Mouse (Mus musculus): ENCODE measurements at regions not wholly inside any gene's neighbourhood (a gene's known extent, or its start where the extent isn't known, plus 50 kb on each side); places are given as distances from the start of the nearest gene placed in this dataset.

- H3K4me1 ChIP-seq, result no peaks in the 10 kb centered on the region
- H3K9me3 ChIP-seq, result no peaks in the 10 kb centered on the region
- no peak overlapping the region for H3K4me3 ChIP-seq (replicated peaks)
- H3K27me3 ChIP-seq (replicated peaks), result peaks cover 2% of the 10 kb centered on the region
- TF ChIP-seq GATA1 (IDR thresholded peaks at IDR 0.05; ENCODE audit: borderline replicate concordance, low read length) (no peak), FLI1 (IDR thresholded peaks at IDR 0.05; ENCODE audit: low read length) (no peak)
- H3K36me3 ChIP-seq (replicated peaks; ENCODE audit: low read length), result no peaks in the 10 kb centered on the region
These were observed 319.1 kb downstream of the Bcl11a start for GRCm38 (mm10) chr11:24396911-24397310.

GRCm38 (mm10) chr11:24397710-24398109 is 319.9 kb downstream of the Bcl11a start:
- Histone ChIP-seq H3K4me1 (no peaks in the 10 kb centered on the region), H3K27me3 (replicated peaks) (peaks cover 2% of the 10 kb centered on the region), H3K4me3 (replicated peaks) (no peak overlapping the region), H3K9me3 (no peaks in the 10 kb centered on the region), H3K36me3 (replicated peaks; ENCODE audit: low read length) (no peaks in the 10 kb centered on the region)
- no peak for TF ChIP-seq GATA1 (IDR thresholded peaks at IDR 0.05; ENCODE audit: borderline replicate concordance, low read length)
- TF ChIP-seq FLI1 (IDR thresholded peaks at IDR 0.05; ENCODE audit: low read length), result no peak

- peaks cover 2% of the 10 kb centered on the region for H3K27me3 ChIP-seq (replicated peaks)
- H3K9me3 ChIP-seq, result no peaks in the 10 kb centered on the region
- H3K4me3 ChIP-seq (replicated peaks), result no peak overlapping the region
- no peaks in the 10 kb centered on the region for H3K36me3 ChIP-seq (replicated peaks; ENCODE audit: low read length)
- no peaks in the 10 kb centered on the region for H3K4me1 ChIP-seq
- TF ChIP-seq GATA1 (IDR thresholded peaks at IDR 0.05; ENCODE audit: borderline replicate concordance, low read length) (no peak), FLI1 (IDR thresholded peaks at IDR 0.05; ENCODE audit: low read length) (no peak)
These were observed 323.3 kb downstream of the Bcl11a start for GRCm38 (mm10) chr11:24401151-24401550.

GRCm38 (mm10) chr11:24402127-24402526 is 324.3 kb downstream of the Bcl11a start:
- peaks cover 2% of the 10 kb centered on the region for H3K27me3 ChIP-seq (replicated peaks)
- H3K9me3 ChIP-seq, result no peaks in the 10 kb centered on the region
- H3K36me3 ChIP-seq (replicated peaks; ENCODE audit: low read length), result no peaks in the 10 kb centered on the region
- no peaks in the 10 kb centered on the region for H3K4me1 ChIP-seq
- H3K4me3 ChIP-seq (replicated peaks), result no peak overlapping the region
- TF ChIP-seq FLI1 (IDR thresholded peaks at IDR 0.05; ENCODE audit: low read length) (no peak), GATA1 (IDR thresholded peaks at IDR 0.05; ENCODE audit: borderline replicate concordance, low read length) (no peak)

GRCm38 (mm10) chr11:24414804-24415203 is 336.9 kb downstream of the Bcl11a start:
- TF ChIP-seq GATA1 (IDR thresholded peaks at IDR 0.05; ENCODE audit: borderline replicate concordance, low read length) (no peak), FLI1 (IDR thresholded peaks at IDR 0.05; ENCODE audit: low read length) (no peak)
- H3K4me3 ChIP-seq (replicated peaks), result no peak overlapping the region
- H3K36me3 ChIP-seq (replicated peaks; ENCODE audit: low read length), result no peaks in the 10 kb centered on the region
- H3K27me3 ChIP-seq (replicated peaks), result peaks cover 2% of the 10 kb centered on the region
- H3K9me3 ChIP-seq, result peaks cover 25% of the 10 kb centered on the region
- H3K4me1 ChIP-seq, result no peaks in the 10 kb centered on the region

GRCm38 (mm10) chr11:24422066-24422775 is 344.4 kb downstream of the Bcl11a start:
- H3K9me3 ChIP-seq, result peaks cover 45% of the 10 kb centered on the region
- H3K4me3 ChIP-seq (replicated peaks), result no peak overlapping the region
- H3K4me1 ChIP-seq, result peaks cover 21% of the 10 kb centered on the region
- no peak for TF ChIP-seq GATA1 (IDR thresholded peaks at IDR 0.05; ENCODE audit: borderline replicate concordance, low read length)
- no peak for TF ChIP-seq FLI1 (IDR thresholded peaks at IDR 0.05; ENCODE audit: low read length)
- peaks cover 2% of the 10 kb centered on the region for H3K27me3 ChIP-seq (replicated peaks)
- H3K36me3 ChIP-seq (replicated peaks; ENCODE audit: low read length), result no peaks in the 10 kb centered on the region

- no peak for TF ChIP-seq FLI1 (IDR thresholded peaks at IDR 0.05; ENCODE audit: low read length)
- TF ChIP-seq GATA1 (IDR thresholded peaks at IDR 0.05; ENCODE audit: borderline replicate concordance, low read length), result no peak
- no peak overlapping the region for H3K4me3 ChIP-seq (replicated peaks)
- peaks cover 34% of the 10 kb centered on the region for H3K9me3 ChIP-seq
- no peaks in the 10 kb centered on the region for H3K36me3 ChIP-seq (replicated peaks; ENCODE audit: low read length)
- H3K4me1 ChIP-seq, result peaks cover 21% of the 10 kb centered on the region
- no peaks in the 10 kb centered on the region for H3K27me3 ChIP-seq (replicated peaks)
These were observed 345.4 kb downstream of the Bcl11a start for GRCm38 (mm10) chr11:24423278-24423677.

- H3K4me3 ChIP-seq (replicated peaks), result no peak overlapping the region
- H3K9me3 ChIP-seq, result peaks cover 9% of the 10 kb centered on the region
- TF ChIP-seq FLI1 (IDR thresholded peaks at IDR 0.05; ENCODE audit: low read length) (no peak), GATA1 (IDR thresholded peaks at IDR 0.05; ENCODE audit: borderline replicate concordance, low read length) (no peak)
- H3K4me1 ChIP-seq, result peaks cover 14% of the 10 kb centered on the region
- no peaks in the 10 kb centered on the region for H3K27me3 ChIP-seq (replicated peaks)
- H3K36me3 ChIP-seq (replicated peaks; ENCODE audit: low read length), result no peaks in the 10 kb centered on the region
These were observed 349.4 kb downstream of the Bcl11a start for GRCm38 (mm10) chr11:24426995-24427883.

- Histone ChIP-seq H3K27me3 (replicated peaks) (no peaks in the 10 kb centered on the region), H3K9me3 (peaks cover 4% of the 10 kb centered on the region; the same call in 1 of the 2 replicates), H3K4me3 (replicated peaks) (no peak overlapping the region), H3K4me1 (no peaks in the 10 kb centered on the region), H3K36me3 (replicated peaks; ENCODE audit: low read length) (no peaks in the 10 kb centered on the region)
- TF ChIP-seq GATA1 (IDR thresholded peaks at IDR 0.05; ENCODE audit: borderline replicate concordance, low read length), result no peak
- TF ChIP-seq FLI1 (IDR thresholded peaks at IDR 0.05; ENCODE audit: low read length), result no peak
These were observed 370.8 kb downstream of the Bcl11a start for GRCm38 (mm10) chr11:24448608-24449007.

GRCm38 (mm10) chr11:24452267-24452666 is 374.4 kb downstream of the Bcl11a start:
- Histone ChIP-seq H3K36me3 (replicated peaks; ENCODE audit: low read length) (no peaks in the 10 kb centered on the region), H3K27me3 (replicated peaks) (no peaks in the 10 kb centered on the region), H3K4me3 (replicated peaks) (no peak overlapping the region), H3K9me3 (peaks cover 4% of the 10 kb centered on the region; the same call in 1 of the 2 replicates), H3K4me1 (no peaks in the 10 kb centered on the region)
- TF ChIP-seq GATA1 (IDR thresholded peaks at IDR 0.05; ENCODE audit: borderline replicate concordance, low read length) (no peak), FLI1 (IDR thresholded peaks at IDR 0.05; ENCODE audit: low read length) (no peak)

Data from megakaryocyte, embryonic 14.5 days (primary cell).